Mouse (Mus musculus) testis, adult 2 months (tissue): ENCODE results near the gene Zfyve27. TPM values are rescaled to one million over a fixed set of nuclear protein-coding genes. Genes with fewer than 3 reads are reported as not detected.

Experiments used
- H3K27ac ChIP-seq: fragments of 200-500 bp; 2 replicates; pipeline ENCODE4 v1.5.1; 2012; ENCODE audit warnings: low read depth, low read length; ENCODE audit not compliant: control insufficient read depth, insufficient read depth
- H3K27me3 ChIP-seq: fragments of 200-500 bp; 2 replicates; pipeline ENCODE4 v1.6.1; 2012; ENCODE audit warnings: mild to moderate bottlenecking, low read length, moderate library complexity; ENCODE audit not compliant: control insufficient read depth, insufficient read depth
- H3K36me3 ChIP-seq: fragments of 200-500 bp; 2 replicates; pipeline ENCODE4 v1.6.1; 2012; ENCODE audit warnings: mild to moderate bottlenecking, low read length; ENCODE audit not compliant: control insufficient read depth, insufficient read depth
- H3K4me1 ChIP-seq: fragments of 200-500 bp; 2 replicates; pipeline ENCODE4 v1.6.1; 2012; ENCODE audit warnings: low read length; ENCODE audit not compliant: control insufficient read depth, insufficient read depth
- H3K4me3 ChIP-seq: fragments of 200-500 bp; 2 replicates; pipeline ENCODE4 v1.5.1; 2012; ENCODE audit warnings: low read depth, mild to moderate bottlenecking, low read length, moderate library complexity, mixed read lengths; ENCODE audit not compliant: control insufficient read depth
- CTCF ChIP-seq: fragments of 200-500 bp; IDR thresholded peaks from 2 replicates; pipeline ENCODE4 v1.5.1; 2012; ENCODE audit warnings: low read depth, mild to moderate bottlenecking, inconsistent platforms, low read length, moderate library complexity; ENCODE audit not compliant: control insufficient read depth, insufficient read depth, insufficient replicate concordance
- POLR2A ChIP-seq: fragments of 200-500 bp; IDR thresholded peaks from 2 replicates; pipeline ENCODE4 v1.6.1; 2012; ENCODE audit warnings: low read depth, mild to moderate bottlenecking, inconsistent platforms, low read length, moderate library complexity; ENCODE audit not compliant: control insufficient read depth
- polyA plus RNA-seq: library from polyadenylated mRNA; depleted of rRNA; stranded (reverse); fragments of >200 nt; gene quantifications from 2 replicates; pipeline ENCODE4 v1.2.3, GENCODE M21; 2012; rRNA removed

Gene Zfyve27
- polyA plus RNA-seq, 1 experiment, result 60.3 TPM

DNA sequence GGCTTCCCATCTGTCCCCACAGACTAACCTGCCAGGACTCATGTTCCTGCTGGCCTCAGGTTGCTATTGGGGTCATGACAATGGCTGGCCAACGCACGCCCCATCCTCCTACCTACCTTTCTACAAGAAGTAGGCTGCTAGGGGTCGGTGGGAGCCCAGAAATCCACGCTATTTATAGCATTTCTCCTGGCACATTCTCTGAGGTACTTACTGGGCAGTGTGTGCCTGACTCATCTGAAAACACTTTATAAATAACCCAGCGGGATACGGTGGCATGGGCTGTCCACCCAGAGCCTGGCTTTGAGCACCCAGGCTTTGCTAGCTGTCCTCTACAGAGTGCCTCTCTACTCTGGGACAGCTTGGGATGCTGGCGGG lies 74.6 kb downstream of the Zfyve27 start:
- TF ChIP-seq CTCF (no peak), POLR2A (no peak)
- no peak overlapping the region for H3K4me3 ChIP-seq
- no peaks in the 10 kb centered on the region for H3K36me3 ChIP-seq
- H3K27me3 ChIP-seq, result no peaks in the 10 kb centered on the region
- no peak overlapping the region for H3K27ac ChIP-seq
- H3K4me1 ChIP-seq, result no peaks in the 10 kb centered on the region

GRCm38 (mm10) chr19:42240881-42241280 lies 77.1 kb downstream of the Zfyve27 start:
- TF ChIP-seq POLR2A (no peak), CTCF (no peak)
- Histone ChIP-seq H3K27me3 (no peaks in the 10 kb centered on the region), H3K36me3 (no peaks in the 10 kb centered on the region), H3K27ac (no peak overlapping the region), H3K4me3 (no peak overlapping the region), H3K4me1 (no peaks in the 10 kb centered on the region)

- Histone ChIP-seq H3K4me3 (no peak overlapping the region), H3K4me1 (peaks cover 4% of the 10 kb centered on the region), H3K27ac (no peak overlapping the region), H3K27me3 (no peaks in the 10 kb centered on the region), H3K36me3 (no peaks in the 10 kb centered on the region)
- TF ChIP-seq POLR2A, result no peak
- TF ChIP-seq CTCF, result no peak
Observed at GRCm38 (mm10) chr19:42243401-42243800, 79.7 kb downstream of the Zfyve27 start.

Other genes with a start within 250 kb of the Zfyve27 start
- gene Exosc1, start 230.5 kb upstream of the Zfyve27 start, polyA plus RNA-seq, result 27.5 and 28.5 TPM in 2 replicates
- 34.8 and 44.9 TPM in 2 replicates for gene Zdhhc16, start 230.5 kb upstream of the Zfyve27 start, polyA plus RNA-seq
- 45.8 and 46.5 TPM in 2 replicates for gene Mms19, start 182.8 kb upstream of the Zfyve27 start, polyA plus RNA-seq
- 282 and 310 TPM in 2 replicates for gene Ubtd1, start 182.2 kb upstream of the Zfyve27 start, polyA plus RNA-seq
- 0.62 and 0.63 TPM in 2 replicates for gene Ankrd2, start 128.0 kb upstream of the Zfyve27 start, polyA plus RNA-seq
- gene Hoga1, start 118.3 kb upstream of the Zfyve27 start, polyA plus RNA-seq, result 10.8 and 11.7 TPM in 2 replicates
- 1,397 and 1,535 TPM in 2 replicates for gene 4933411K16Rik, start 111.7 kb upstream of the Zfyve27 start, polyA plus RNA-seq
- gene Morn4, start 77.6 kb upstream of the Zfyve27 start, polyA plus RNA-seq, result 190 TPM in 2 replicates
- gene Pi4k2a, start 73.5 kb upstream of the Zfyve27 start, polyA plus RNA-seq, result 27.2 and 27.8 TPM in 2 replicates
- gene Avpi1, start 34.9 kb upstream of the Zfyve27 start, polyA plus RNA-seq, result 8.4 and 10.8 TPM in 2 replicates
- 5.5 and 5.9 TPM in 2 replicates for gene Marveld1, start 16.6 kb upstream of the Zfyve27 start, polyA plus RNA-seq
- gene Sfrp5, start 38.3 kb downstream of the Zfyve27 start, polyA plus RNA-seq, result 0.10 TPM in 1 of 2 replicates, not detected in the other
- 6.7 and 8.7 TPM in 2 replicates for gene Golga7b, start 83.6 kb downstream of the Zfyve27 start, polyA plus RNA-seq